Mouse (Mus musculus) hematopoietic stem cell, adult 5-6 weeks (primary cell): ENCODE measurements around the gene Eps8l1. TPM values are rescaled to one million over a fixed set of nuclear protein-coding genes. Genes with fewer than 3 reads are reported as not detected.

Experiments used
- ATAC-seq, 2 experiments: fragments of 125-278 bp in 1 of 2; replicated peaks in 1 of 2; 2 replicates each; pipeline ENCODE4 v1.8.0; 2016 to 2017; ENCODE audit warnings: inconsistent platforms in 2 of 2, mild to moderate bottlenecking in 2 of 2, moderate number of reproducible peaks in 2 of 2, low read depth in 1 of 2, moderate TSS enrichment in 1 of 2; ENCODE audit not compliant: low FRiP score in 2 of 2, poor library complexity in 2 of 2, severe bottlenecking in 2 of 2, insufficient read depth in 1 of 2, low TSS enrichment in 1 of 2
- total RNA-seq: library from RNA; stranded (forward); fragments of 172-1452, 232-1000 nt; gene quantifications from 2 replicates; pipeline ENCODE4 v1.2.3, GENCODE M21; 2017

The Eps8l1 gene
- total RNA-seq, 1 experiment from 2014 or later, result 5.1 TPM

- ATAC-seq, result peak in 1 of 2 experiments; percentile 30; a peak in 3 of 4 replicates
Measured at GRCm38 (mm10) chr7:4470275-4471178, 10.1 kb downstream of the Eps8l1 start.

- peak; percentile 55 to 58; a peak in 3 of 4 replicates for ATAC-seq
Measured at GRCm38 (mm10) chr7:4471179-4471555, 10.7 kb downstream of the Eps8l1 start.

GRCm38 (mm10) chr7:4473940-4474339 is 13.5 kb downstream of the Eps8l1 start:
- no peak for ATAC-seq

- peak; percentile 68 to 84 for ATAC-seq
Measured at GRCm38 (mm10) chr7:4478021-4478795, 17.7 kb downstream of the Eps8l1 start.

- ATAC-seq, result no peak
Measured at GRCm38 (mm10) chr7:4478796-4479291, 18.4 kb downstream of the Eps8l1 start.

GRCm38 (mm10) chr7:4479674-4480073 is 19.2 kb downstream of the Eps8l1 start:
- peak; percentile 49 to 56; a peak in 3 of 4 replicates for ATAC-seq

- no peak for ATAC-seq
Measured at GRCm38 (mm10) chr7:4482281-4482680, 21.8 kb downstream of the Eps8l1 start.

GRCm38 (mm10) chr7:4491308-4491707 is 30.8 kb downstream of the Eps8l1 start:
- no peak for ATAC-seq

- peak; percentile 95 to 99 for ATAC-seq
Measured at GRCm38 (mm10) chr7:4492284-4493224, 32.1 kb downstream of the Eps8l1 start.

- no peak for ATAC-seq
Measured at GRCm38 (mm10) chr7:4493991-4494390, 33.5 kb downstream of the Eps8l1 start.

- no peak for ATAC-seq
Measured at GRCm38 (mm10) chr7:4496468-4496867, 36.0 kb downstream of the Eps8l1 start.

- ATAC-seq, result no peak
Measured at GRCm38 (mm10) chr7:4497271-4497903, 36.9 kb downstream of the Eps8l1 start.

- ATAC-seq, result peak in 1 of 2 experiments; percentile 15; a peak in 1 of 4 replicates
Measured at GRCm38 (mm10) chr7:4498251-4498650, 37.8 kb downstream of the Eps8l1 start.

- no peak for ATAC-seq
Measured at GRCm38 (mm10) chr7:4499034-4499433, 38.6 kb downstream of the Eps8l1 start.

- peak in 1 of 2 experiments; percentile 23; a peak in 2 of 4 replicates for ATAC-seq
Measured at GRCm38 (mm10) chr7:4500892-4501471, 40.5 kb downstream of the Eps8l1 start.
